Mouse (Mus musculus): ENCODE measurements around the gene Zc3h7b.
A peak's percentile ranks its signal among the peaks of the same experiment; 100 is the strongest.

Zc3h7b gene

GRCm38 (mm10) chr15:81845724-81846123, 100.9 kb downstream of the Zc3h7b start:
- peak in 1 of 2 experiments; percentile 48 for DNase-seq (ENCODE audit: low spot score in 2 of 2)

Measured in urinary bladder, postnatal 4 days (tissue).